Mouse (Mus musculus) midbrain, embryonic 13.5 days (tissue): ENCODE data around the gene March6. TPM values are rescaled to one million over a fixed set of nuclear protein-coding genes. Genes with fewer than 3 reads are reported as not detected.

ENCODE experiments used
- ATAC-seq: fragments of 200-750 bp; cut with Nextera tagmentation; 2 replicates; pipeline ENCODE4 v1.8.0; 2017; ENCODE audit warnings: mild to moderate bottlenecking, moderate TSS enrichment, moderate library complexity
- H3K27ac ChIP-seq: fragments of 300-500 bp; sonication (generic); 2 replicates; pipeline ENCODE4 v1.5.1; 2015; ENCODE audit warnings: inconsistent platforms, mild to moderate bottlenecking, moderate library complexity
- H3K27me3 ChIP-seq: fragments of 300-500 bp; sonication (generic); 2 replicates; pipeline ENCODE4 v1.6.1; 2015; ENCODE audit warnings: mild to moderate bottlenecking, inconsistent platforms
- H3K36me3 ChIP-seq: fragments of 300-500 bp; sonication (generic); 2 replicates; pipeline ENCODE4 v1.6.1; 2015; ENCODE audit warnings: mild to moderate bottlenecking, inconsistent platforms
- H3K4me1 ChIP-seq: fragments of 300-500 bp; sonication (generic); replicated peaks from 2 replicates; pipeline ENCODE4 v1.6.1; 2015; ENCODE audit warnings: inconsistent platforms
- H3K4me2 ChIP-seq: fragments of 300-500 bp; sonication (generic); replicated peaks from 2 replicates; pipeline ENCODE4 v1.6.1; 2015; ENCODE audit warnings: moderate library complexity, mild to moderate bottlenecking, inconsistent platforms
- H3K4me3 ChIP-seq: fragments of 300-500 bp; sonication (generic); replicated peaks from 2 replicates; pipeline ENCODE4 v1.5.1; 2015; ENCODE audit warnings: mild to moderate bottlenecking, inconsistent platforms
- H3K9ac ChIP-seq: fragments of 300-500 bp; sonication (generic); replicated peaks from 2 replicates; pipeline ENCODE4 v1.6.1; 2015; ENCODE audit warnings: mild to moderate bottlenecking, inconsistent platforms
- H3K9me3 ChIP-seq: fragments of 300-500 bp; sonication (generic); 2 replicates; pipeline ENCODE4 v1.6.1; 2016; ENCODE audit warnings: mild to moderate bottlenecking, inconsistent platforms
- WGBS: fragments of 180-500 bp; shearing (Covaris S2); methylation state at CpG from one replicate; pipeline ENCODE4 v1.1.7; 2015; 5-methylcytosine and 5-hydroxymethylcytosine counted together
- polyA plus RNA-seq: library from polyadenylated mRNA; unstranded; fragments of >200 nt; fragmentation: Nextera tagmentation; extraction: Ambion mirVana; gene quantifications from 2 replicates; pipeline ENCODE4 v1.2.1, GENCODE M21; 2015

March6 gene
- 75.0 and 78.6 TPM in 2 replicates for polyA plus RNA-seq

DNA sequence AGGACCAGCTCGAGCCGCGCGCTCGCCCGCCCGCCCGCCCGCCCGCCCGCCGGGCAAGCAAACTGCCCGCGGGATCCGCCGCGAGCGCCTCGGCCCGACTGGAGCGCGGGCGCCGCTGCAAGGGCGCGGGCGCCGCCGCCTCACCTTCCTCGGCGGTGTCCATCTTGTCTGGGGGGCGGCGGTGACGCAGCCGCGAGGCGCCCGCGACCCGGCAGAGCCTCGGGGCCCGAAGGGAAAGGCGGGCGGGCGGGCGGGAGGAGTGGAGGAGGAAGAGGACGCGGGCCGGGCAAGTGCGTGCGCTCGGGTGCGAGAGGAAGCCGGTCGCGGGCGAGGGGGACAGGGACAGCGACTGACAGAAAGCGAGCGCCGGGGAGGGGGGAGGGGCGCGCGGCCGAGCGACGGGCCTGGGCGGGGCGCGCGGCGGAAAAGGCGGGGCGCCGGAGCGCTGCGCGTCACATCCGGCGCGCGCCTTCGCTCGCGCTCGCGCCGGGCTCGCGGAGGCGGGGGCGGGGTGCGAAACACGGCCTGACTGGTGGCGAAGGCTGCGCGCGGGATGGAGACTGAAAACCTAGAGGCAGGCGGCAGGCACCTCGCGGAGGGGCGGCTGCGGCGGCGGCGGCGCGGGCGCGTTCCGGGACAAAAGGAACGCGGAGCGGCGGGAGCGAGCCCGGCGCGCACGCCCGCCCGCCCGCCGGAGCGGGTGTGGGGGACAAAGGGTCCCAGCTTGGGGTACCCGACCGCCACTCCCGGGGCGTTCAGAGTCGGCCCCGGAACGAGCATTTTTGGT lies at the start of gene March6:
Gene March6, minus strand, starts transcription at position 395 of the 787 bp plus-strand sequence.
- H3K4me3 ChIP-seq, result peak within 1 kb of the TSS; percentile 92
- peaks cover 31% of the 10 kb centered on the region for H3K4me1 ChIP-seq
- ATAC-seq, result peak; percentile 95
- H3K9me3 ChIP-seq, result 0 out of 2 replicates have a peak, but pooled peaks cover 6% of the 10 kb centered on the region
- H3K27me3 ChIP-seq, result no peaks in the 10 kb centered on the region
- peak within 1 kb of the TSS; percentile 92 for H3K9ac ChIP-seq
- H3K4me2 ChIP-seq, result peak within 1 kb of the TSS; percentile 87
- H3K27ac ChIP-seq, result peak within 1 kb of the TSS; percentile 99
- WGBS, result under 1% methylated on average over 76 of the region's 132 CpGs
- no peaks in the 10 kb centered on the region for H3K36me3 ChIP-seq

DNA sequence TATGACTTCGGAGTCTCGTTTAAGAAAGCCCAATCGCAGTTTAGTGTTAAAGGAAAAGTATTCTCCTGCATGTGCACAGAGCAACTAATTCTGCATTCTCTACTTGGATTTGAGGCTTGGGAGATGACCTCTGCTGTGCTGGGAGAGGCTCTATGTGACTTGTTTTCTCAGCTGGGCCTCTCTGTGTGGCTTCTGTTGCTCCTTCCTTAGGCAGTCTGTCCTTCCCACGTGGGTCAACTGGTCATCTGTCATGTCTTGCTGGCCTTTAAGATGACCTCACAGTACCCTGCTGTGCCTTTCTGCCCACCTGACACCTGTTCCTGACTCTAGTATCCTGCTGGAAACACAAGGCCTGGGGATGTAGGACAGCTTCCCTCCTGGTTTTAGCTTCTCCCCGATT lies 45.2 kb upstream of the March6 start:
- Histone ChIP-seq H3K27ac (no peak overlapping the region), H3K36me3 (no peaks in the 10 kb centered on the region), H3K27me3 (no peaks in the 10 kb centered on the region), H3K4me3 (no peak overlapping the region), H3K4me2 (no peak overlapping the region), H3K9me3 (no peaks in the 10 kb centered on the region), H3K4me1 (no peaks in the 10 kb centered on the region), H3K9ac (no peak overlapping the region)
- 80% methylated on average over 5 of the region's 5 CpGs for WGBS
- ATAC-seq, result no peak

DNA sequence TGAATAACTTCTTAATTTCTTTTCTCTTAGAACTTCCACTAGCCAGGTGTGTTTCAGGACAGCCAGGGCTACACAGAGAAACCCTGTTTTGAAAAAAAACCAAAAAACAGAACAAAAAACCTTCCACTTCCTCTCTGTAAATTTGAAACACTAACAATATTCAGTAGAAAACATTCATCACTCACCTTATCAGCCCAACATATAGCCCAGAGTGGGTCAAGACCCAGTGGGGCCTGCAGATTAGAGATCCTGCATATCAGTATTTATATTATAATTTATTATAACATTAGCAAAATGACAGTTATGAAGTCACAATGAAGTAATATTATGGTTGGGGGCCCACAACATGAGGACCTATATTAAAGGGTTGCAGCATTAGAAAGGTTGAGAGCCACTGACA lies 42.8 kb upstream of the March6 start:
- Histone ChIP-seq H3K27me3 (no peaks in the 10 kb centered on the region; the same call in 1 of the 2 replicates), H3K4me1 (0 out of 2 replicates have a peak, but pooled peaks cover under 1% of the 10 kb centered on the region), H3K4me3 (no peak overlapping the region), H3K9ac (no peak overlapping the region), H3K36me3 (no peaks in the 10 kb centered on the region), H3K27ac (no peak overlapping the region), H3K4me2 (no peak overlapping the region), H3K9me3 (no peaks in the 10 kb centered on the region)
- ATAC-seq, result no peak

- Histone ChIP-seq H3K4me1 (0 out of 2 replicates have a peak, but pooled peaks cover 4% of the 10 kb centered on the region), H3K4me3 (no peak overlapping the region), H3K36me3 (no peaks in the 10 kb centered on the region), H3K9me3 (no peaks in the 10 kb centered on the region), H3K27ac (no peak overlapping the region), H3K4me2 (no peak overlapping the region), H3K27me3 (no peaks in the 10 kb centered on the region; the same call in 1 of the 2 replicates), H3K9ac (no peak overlapping the region)
- ATAC-seq, result no peak
- WGBS, result 89% methylated on average over 4 of the region's 4 CpGs
Observed at GRCm38 (mm10) chr15:31573287-31573686, 42.4 kb upstream of the March6 start.

- 0 out of 2 replicates have a peak, but pooled peaks cover 4% of the 10 kb centered on the region for H3K4me1 ChIP-seq
- no peaks in the 10 kb centered on the region for H3K36me3 ChIP-seq
- H3K9me3 ChIP-seq, result no peaks in the 10 kb centered on the region
- H3K27me3 ChIP-seq, result no peaks in the 10 kb centered on the region; the same call in 1 of the 2 replicates
- no peak overlapping the region for H3K4me3 ChIP-seq
- H3K9ac ChIP-seq, result no peak overlapping the region
- 90% methylated on average over 16 of the region's 16 CpGs for WGBS
- ATAC-seq, result no peak
- H3K4me2 ChIP-seq, result no peak overlapping the region
- no peak overlapping the region for H3K27ac ChIP-seq
Observed at GRCm38 (mm10) chr15:31571906-31572722, 41.3 kb upstream of the March6 start.

- no peak overlapping the region for H3K27ac ChIP-seq
Observed at GRCm38 (mm10) chr15:31570959-31571358, 40.1 kb upstream of the March6 start.

GRCm38 (mm10) chr15:31569325-31570022 lies 38.6 kb upstream of the March6 start:
- Histone ChIP-seq H3K27me3 (no peaks in the 10 kb centered on the region; the same call in 1 of the 2 replicates), H3K9ac (no peak overlapping the region), H3K9me3 (no peaks in the 10 kb centered on the region), H3K4me1 (0 out of 2 replicates have a peak, but pooled peaks cover 4% of the 10 kb centered on the region), H3K4me3 (no peak overlapping the region), H3K4me2 (no peak overlapping the region), H3K27ac (no peak overlapping the region), H3K36me3 (no peaks in the 10 kb centered on the region)
- 79% methylated on average over 9 of the region's 9 CpGs for WGBS
- ATAC-seq, result 0 out of 2 replicates have a peak, but pooled peaks have one; percentile 14

More at GRCm38 (mm10) chr15:31570959-31571358, 40.1 kb upstream of the March6 start:
- Histone ChIP-seq H3K36me3 (no peaks in the 10 kb centered on the region), H3K27me3 (no peaks in the 10 kb centered on the region; the same call in 1 of the 2 replicates), H3K4me3 (no peak overlapping the region), H3K9me3 (no peaks in the 10 kb centered on the region), H3K9ac (no peak overlapping the region), H3K4me2 (no peak overlapping the region), H3K4me1 (0 out of 2 replicates have a peak, but pooled peaks cover 4% of the 10 kb centered on the region)
- no peak for ATAC-seq
- 96% methylated on average over 8 of the region's 8 CpGs for WGBS

DNA sequence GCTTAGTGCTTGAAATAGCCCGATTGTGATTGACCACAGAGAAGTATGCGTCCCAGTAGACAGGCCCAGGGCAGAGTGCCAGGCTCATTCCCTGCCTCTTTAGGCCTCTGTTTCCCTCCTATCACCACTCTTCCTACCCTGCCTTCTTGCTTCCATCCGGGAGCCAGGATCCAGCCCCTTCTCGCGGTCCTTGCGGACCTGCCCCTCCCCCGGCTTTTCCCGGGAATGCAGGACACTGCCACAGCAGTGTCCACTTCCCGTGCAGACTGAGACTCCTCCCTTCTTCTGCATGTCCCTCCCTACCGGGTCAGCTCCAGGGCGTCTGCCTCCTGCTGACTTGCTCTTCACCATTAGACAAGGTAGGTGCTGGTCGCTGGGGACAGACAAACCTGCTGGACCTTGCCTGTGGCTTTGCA lies 37.7 kb upstream of the March6 start:
- H3K9me3 ChIP-seq, result no peaks in the 10 kb centered on the region
- no peaks in the 10 kb centered on the region; the same call in 1 of the 2 replicates for H3K27me3 ChIP-seq
- no peak overlapping the region for H3K9ac ChIP-seq
- WGBS, result 27% methylated on average over 12 of the region's 12 CpGs
- H3K27ac ChIP-seq, result no peak overlapping the region
- H3K4me3 ChIP-seq, result no peak overlapping the region
- 0 out of 2 replicates have a peak, but pooled peaks cover 4% of the 10 kb centered on the region for H3K4me1 ChIP-seq
- ATAC-seq, result no peak
- H3K4me2 ChIP-seq, result no peak overlapping the region
- no peaks in the 10 kb centered on the region for H3K36me3 ChIP-seq

DNA sequence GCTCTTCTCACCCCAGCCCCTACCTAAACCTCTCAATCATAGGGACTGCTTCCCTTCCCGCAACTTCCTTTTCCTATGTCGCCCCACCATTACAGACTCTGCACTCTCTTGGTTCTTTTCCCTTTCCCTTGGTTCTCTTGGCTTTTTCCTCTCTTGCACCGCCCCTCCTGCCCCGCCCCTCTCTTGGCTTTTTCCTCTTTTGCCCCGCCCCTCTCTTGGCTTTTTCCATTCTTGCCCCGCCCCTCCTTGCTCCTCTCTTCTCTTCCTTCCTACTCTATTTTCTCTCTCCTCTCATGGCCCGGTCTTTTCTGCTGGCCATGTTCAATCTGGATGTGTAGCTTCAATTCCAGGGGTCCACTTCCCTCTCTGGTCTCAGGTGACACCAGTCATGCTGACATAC lies 36.6 kb upstream of the March6 start:
- Histone ChIP-seq H3K36me3 (no peaks in the 10 kb centered on the region), H3K4me1 (0 out of 2 replicates have a peak, but pooled peaks cover 4% of the 10 kb centered on the region), H3K4me3 (no peak overlapping the region), H3K9ac (no peak overlapping the region), H3K4me2 (no peak overlapping the region), H3K9me3 (no peaks in the 10 kb centered on the region), H3K27me3 (no peaks in the 10 kb centered on the region; the same call in 1 of the 2 replicates), H3K27ac (no peak overlapping the region)
- WGBS, result 69% methylated on average over 7 of the region's 7 CpGs
- no peak for ATAC-seq

DNA sequence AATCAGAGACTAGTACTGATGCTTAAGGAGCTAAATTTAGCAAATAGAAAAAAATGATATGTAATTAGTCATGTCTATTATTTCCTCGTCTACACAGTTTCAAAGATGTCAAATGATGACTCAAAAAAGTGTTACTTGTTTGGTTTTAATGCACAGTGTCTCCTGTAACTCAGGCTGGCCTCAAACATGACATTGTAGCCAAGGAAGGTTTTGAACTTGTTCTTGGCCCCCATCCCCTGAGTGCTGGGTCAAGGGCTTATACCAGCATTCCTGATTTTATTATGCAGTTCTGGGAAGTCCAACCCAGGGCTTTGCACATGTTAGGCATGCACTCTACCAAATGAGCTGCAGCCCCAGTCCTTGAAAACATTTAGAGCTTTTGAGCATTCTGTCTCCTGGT lies 34.9 kb upstream of the March6 start:
- Histone ChIP-seq H3K4me1 (0 out of 2 replicates have a peak, but pooled peaks cover 4% of the 10 kb centered on the region), H3K36me3 (no peaks in the 10 kb centered on the region), H3K9me3 (no peaks in the 10 kb centered on the region), H3K27ac (no peak overlapping the region), H3K27me3 (no peaks in the 10 kb centered on the region; the same call in 1 of the 2 replicates), H3K9ac (no peak overlapping the region), H3K4me2 (no peak overlapping the region), H3K4me3 (no peak overlapping the region)
- no peak for ATAC-seq
- 86% methylated on average over 1 of the region's 1 CpGs for WGBS

DNA sequence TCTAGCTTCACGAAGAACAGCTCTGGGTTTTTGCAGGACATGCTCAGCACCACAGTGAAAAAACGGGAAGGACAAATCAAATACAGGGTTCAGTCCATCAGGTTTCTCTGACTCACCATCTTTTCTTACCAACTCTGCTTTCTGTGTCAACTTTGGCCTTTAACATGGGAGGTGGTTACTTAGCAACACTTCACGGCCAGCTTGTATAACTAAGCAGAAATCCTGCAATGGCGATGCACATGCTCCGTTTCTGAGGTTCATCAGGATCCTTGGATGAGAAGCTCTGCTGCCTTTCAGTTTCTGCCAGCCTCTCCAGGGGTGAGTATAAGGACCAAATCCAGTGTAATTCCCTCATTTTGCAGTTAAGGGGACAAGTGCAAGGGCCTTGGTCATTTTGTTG lies 34.3 kb upstream of the March6 start, which contains the start of gene Cmbl:
Gene Cmbl, plus strand, starts transcription at position 206 of the 400 bp plus-strand sequence.
- no peak within 1 kb of the TSS for H3K4me3 ChIP-seq
- WGBS, result 67% methylated on average over 5 of the region's 5 CpGs
- ATAC-seq, result no peak
- no peaks in the 10 kb centered on the region for H3K36me3 ChIP-seq
- no peaks in the 10 kb centered on the region for H3K9me3 ChIP-seq
- H3K4me2 ChIP-seq, result no peak within 1 kb of the TSS
- no peaks in the 10 kb centered on the region; the same call in 1 of the 2 replicates for H3K27me3 ChIP-seq
- 0 out of 2 replicates have a peak, but pooled peaks cover 4% of the 10 kb centered on the region for H3K4me1 ChIP-seq
- H3K9ac ChIP-seq, result no peak within 1 kb of the TSS
- no peak within 1 kb of the TSS for H3K27ac ChIP-seq
